Mouse (Mus musculus) bone marrow, adult 2 months (tissue): ENCODE data around the gene Prnp. TPM values are rescaled to one million over a fixed set of nuclear protein-coding genes. Genes with fewer than 3 reads are reported as not detected.
A peak's percentile ranks its signal among the peaks of the same experiment; 100 is the strongest.

Experiments
- H3K27ac ChIP-seq: fragments of 200-500 bp; 2 replicates; pipeline ENCODE4 v1.5.1; 2012; ENCODE audit warnings: low read depth, mild to moderate bottlenecking, control low read depth, inconsistent platforms, low read length; ENCODE audit not compliant: control insufficient read depth, poor library complexity, insufficient read depth
- H3K4me1 ChIP-seq: fragments of 200-500 bp; 2 replicates; pipeline ENCODE4 v1.6.1; 2011; ENCODE audit warnings: low read length; ENCODE audit not compliant: control insufficient read depth, insufficient read depth
- H3K4me3 ChIP-seq: fragments of 200-500 bp; replicated peaks from 2 replicates; pipeline ENCODE3; 2011; ENCODE audit warnings: mild to moderate bottlenecking, low read depth, low read length, control low read depth; ENCODE audit not compliant: control insufficient read depth
- CTCF ChIP-seq: fragments of 200-500 bp; IDR thresholded peaks from 2 replicates; pipeline ENCODE4 v1.5.1; 2011; ENCODE audit warnings: low read length, control low read depth; ENCODE audit not compliant: control insufficient read depth, insufficient read depth
- POLR2A ChIP-seq: fragments of 200-500 bp; IDR thresholded peaks from 2 replicates; pipeline ENCODE4 v1.6.1; 2011; ENCODE audit warnings: low read depth, mild to moderate bottlenecking, control low read depth, low read length, borderline replicate concordance; ENCODE audit not compliant: control insufficient read depth
- WGBS: fragments of 180-500 bp; shearing (Covaris S2); methylation state at CpG from one replicate; pipeline ENCODE4 v1.1.7; 2018; 5-methylcytosine and 5-hydroxymethylcytosine counted together
- polyA plus RNA-seq: library from polyadenylated mRNA; stranded (reverse); fragments of >200 nt; gene quantifications from 2 replicates; pipeline ENCODE4 v1.2.4, GENCODE M21; 2011; ENCODE audit warnings: low replicate concordance; ENCODE audit not compliant: missing spikeins, insufficient read depth, insufficient read length

The Prnp gene
- polyA plus RNA-seq, 1 experiment = 26.4 TPM

DNA sequence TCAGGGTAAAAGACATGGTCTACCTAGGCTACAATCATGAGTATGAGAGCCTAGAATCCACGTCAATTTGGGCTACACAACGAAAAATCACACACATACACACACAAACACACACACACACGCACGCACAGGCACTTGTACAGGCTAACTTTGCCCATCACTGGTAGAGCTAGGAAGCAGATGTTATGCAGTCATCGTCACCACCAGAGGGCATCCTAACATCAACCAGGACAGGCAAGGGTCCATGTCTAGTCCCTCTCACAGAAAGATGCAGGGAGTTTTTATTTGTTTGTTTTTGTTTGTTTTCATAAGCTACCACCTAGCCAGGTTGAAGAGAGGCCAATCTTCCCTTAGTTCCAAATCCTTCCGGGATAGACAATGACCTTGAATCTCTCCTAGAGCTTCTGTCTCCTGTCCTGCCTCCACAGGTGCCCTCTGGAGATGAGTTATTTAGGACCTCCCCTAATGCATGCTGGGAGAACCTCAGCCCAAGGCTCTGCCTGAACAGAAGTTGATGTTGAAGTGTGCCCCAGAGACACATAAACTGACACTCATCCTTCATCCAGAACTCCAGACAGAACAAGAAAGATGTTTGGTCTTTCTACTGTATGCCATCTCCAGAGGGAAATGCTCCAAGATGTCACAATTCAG, 72.9 kb downstream of the Prnp start:
- no peak overlapping the region for H3K27ac ChIP-seq
- H3K4me3 ChIP-seq = no peak overlapping the region
- under 1% methylated on average over 6 of the region's 6 CpGs for WGBS
- TF ChIP-seq POLR2A (no peak), CTCF (peak; percentile 97)
- no peaks in the 10 kb centered on the region; the same call in 1 of the 2 replicates for H3K4me1 ChIP-seq

DNA sequence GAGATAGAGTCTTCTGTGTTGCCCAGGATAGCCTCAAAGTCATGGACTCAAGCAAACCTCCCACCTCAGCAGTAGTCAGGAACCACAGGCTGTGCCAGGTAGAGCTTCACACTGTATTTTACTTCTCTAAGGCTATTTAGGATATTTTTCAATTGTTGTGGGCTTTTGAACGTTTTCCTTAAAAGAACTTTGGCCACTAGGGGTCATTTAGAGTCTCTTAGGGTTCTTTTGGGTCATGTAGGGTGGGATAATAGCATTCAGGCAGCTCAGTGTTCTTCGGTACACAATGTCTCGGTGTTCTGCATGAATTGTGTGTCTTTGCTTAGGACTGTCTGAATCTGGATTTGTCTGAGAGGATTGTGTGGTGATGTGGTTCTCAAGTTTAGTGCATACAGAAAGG, 78.2 kb downstream of the Prnp start:
- H3K4me3 ChIP-seq = no peak overlapping the region
- TF ChIP-seq POLR2A (no peak), CTCF (no peak)
- 29% methylated on average over 3 of the region's 3 CpGs for WGBS
- no peaks in the 10 kb centered on the region; the same call in 1 of the 2 replicates for H3K4me1 ChIP-seq
- no peak overlapping the region for H3K27ac ChIP-seq

Other genes with a start within 250 kb of the Prnp start
- gene Erv3, start 50.2 kb upstream of the Prnp start, polyA plus RNA-seq = not detected in 2 replicates
- gene Prn, start within 50 bp of the Prnp start, polyA plus RNA-seq = not detected in 2 replicates
- 0.50 TPM in 1 of 2 replicates, not detected in the other for gene Prnd, start 40.9 kb downstream of the Prnp start, polyA plus RNA-seq
- 17.9 and 35.7 TPM in 2 replicates for gene Rassf2, start 120.3 kb downstream of the Prnp start, polyA plus RNA-seq
- gene Slc23a2, start 235.2 kb downstream of the Prnp start, polyA plus RNA-seq = 3.9 and 12.2 TPM in 2 replicates